Mouse (Mus musculus): ENCODE data around the gene Tmem92.

Tmem92 gene

GRCm38 (mm10) chr11:94732773-94733172, 49.7 kb downstream of the Tmem92 start:
- in situ Hi-C loops (cut with MboI; ENCODE audit: low pct_unique_long_range_greater_than_20kb in 1 of 2, low sequenced_read_pairs in 2 of 2, unreplicated experiment in 1 of 2), result loop anchor here in 1 of 2 experiments (5.0 to 10.0 kb wide), 3 partner anchors 50 to 202 kb away; partner anchors contain the start of genes Col1a1 and Tmem92

- in situ Hi-C loops (cut with MboI; ENCODE audit: low pct_unique_long_range_greater_than_20kb in 1 of 2, low sequenced_read_pairs in 2 of 2, unreplicated experiment in 1 of 2), result loop anchor here in 1 of 2 experiments (5.0 to 10.0 kb wide), 3 partner anchors 51 to 204 kb away; partner anchors contain the start of genes Col1a1 and Tmem92
Measured at GRCm38 (mm10) chr11:94731229-94731628, 51.3 kb downstream of the Tmem92 start.

- in situ Hi-C loops (cut with MboI; ENCODE audit: low pct_unique_long_range_greater_than_20kb in 1 of 2, low sequenced_read_pairs in 2 of 2, unreplicated experiment in 1 of 2), result loop anchor here in 1 of 2 experiments (5.0 to 10.0 kb wide), 3 partner anchors 52 to 205 kb away; partner anchors contain the start of genes Col1a1 and Tmem92
Measured at GRCm38 (mm10) chr11:94730261-94730660, 52.2 kb downstream of the Tmem92 start.

GRCm38 (mm10) chr11:94729565-94729964, 52.9 kb downstream of the Tmem92 start:
- in situ Hi-C loops (cut with MboI; ENCODE audit: low pct_unique_long_range_greater_than_20kb in 1 of 2, low sequenced_read_pairs in 2 of 2, unreplicated experiment in 1 of 2), result no loop called here

GRCm38 (mm10) chr11:94728545-94728944, 54.0 kb downstream of the Tmem92 start:
- in situ Hi-C loops (cut with MboI; ENCODE audit: low pct_unique_long_range_greater_than_20kb in 1 of 2, low sequenced_read_pairs in 2 of 2, unreplicated experiment in 1 of 2), result no loop called here

- in situ Hi-C loops (cut with MboI; ENCODE audit: low pct_unique_long_range_greater_than_20kb in 1 of 2, low sequenced_read_pairs in 2 of 2, unreplicated experiment in 1 of 2), result no loop called here
Measured at GRCm38 (mm10) chr11:94727306-94727705, 55.2 kb downstream of the Tmem92 start.

All from mouse embryonic stem cell (cell line).